Mouse (Mus musculus): ENCODE measurements around the gene Sidt1. TPM values are rescaled to one million over a fixed set of nuclear protein-coding genes. Genes with fewer than 3 reads are reported as not detected.

The Sidt1 gene
- total and polyA plus RNA-seq, 2 experiments from 2014 or later, result 18.6 to 30.4 TPM

DNA sequence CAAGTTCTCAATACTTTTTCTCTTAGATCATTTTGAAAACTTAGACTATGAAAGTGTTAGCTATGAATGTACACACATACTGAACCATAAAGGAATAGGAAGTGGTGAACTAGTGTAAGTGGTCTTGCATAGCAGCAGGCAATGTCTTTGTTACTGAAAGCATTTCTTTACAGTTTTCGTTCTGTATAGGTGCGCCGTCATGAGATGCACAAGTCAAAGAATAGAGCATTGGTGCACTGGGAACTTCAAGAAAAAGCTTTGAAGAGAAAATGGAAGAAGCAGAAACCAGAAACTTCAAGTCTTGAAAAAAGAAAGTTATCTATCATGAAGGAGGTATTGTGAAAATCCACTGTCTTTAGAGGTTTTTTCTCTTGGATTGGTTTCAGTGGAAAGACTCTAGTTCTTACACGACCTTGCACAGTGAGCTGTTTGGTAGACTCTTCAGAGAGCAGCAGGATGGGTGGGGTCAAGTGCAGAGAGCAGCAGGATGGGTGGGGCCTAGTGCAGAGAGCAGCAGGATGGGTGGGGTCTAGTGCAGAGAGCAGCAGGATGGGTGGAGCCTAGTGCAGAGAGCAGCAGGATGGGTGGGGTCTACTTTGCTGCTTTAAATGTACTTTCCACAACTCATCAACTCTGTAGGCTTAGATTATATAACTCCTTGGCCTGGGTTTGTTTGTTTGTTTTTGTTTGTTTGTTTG lies 24.7 kb upstream of the Sidt1 start:
- 78% methylated on average over 4 of the region's 4 CpGs for WGBS
- no peak for TF ChIP-seq CTCF (IDR thresholded peaks at IDR 0.05)

GRCm38 (mm10) chr16:44356291-44356690 lies 23.3 kb upstream of the Sidt1 start:
- H3K36me3 ChIP-seq (ENCODE audit: insufficient read depth, low read length), result 0 out of 2 replicates have a peak, but pooled peaks cover 3% of the 10 kb centered on the region
- no peaks in the 10 kb centered on the region for H3K9me3 ChIP-seq (ENCODE audit: low read length)
- H3K4me1 ChIP-seq (ENCODE audit: insufficient read depth, low read length), result no peaks in the 10 kb centered on the region
- no peak overlapping the region for H3K4me2 ChIP-seq (ENCODE audit: low read depth, low read length, poor library complexity, severe bottlenecking)
- H3K9ac ChIP-seq (replicated peaks; ENCODE audit: low read length, poor library complexity, severe bottlenecking), result no peak overlapping the region
- 75% methylated on average over 7 of the region's 7 CpGs for WGBS
- no peak for TF ChIP-seq CTCF (IDR thresholded peaks at IDR 0.05)
- no peak overlapping the region for H3K4me3 ChIP-seq (ENCODE audit: low read depth, low read length)
- no peak for DNase-seq (ENCODE audit: low spot score)
- no peak for ATAC-seq (ENCODE audit: low FRiP score)
- no peaks in the 10 kb centered on the region for H3K27me3 ChIP-seq (ENCODE audit: insufficient read depth, low read length)
- no peak overlapping the region for H3K27ac ChIP-seq (ENCODE audit: low read depth, low read length)

More for the DNA sequence above, 24.7 kb upstream of the Sidt1 start:
- H3K36me3 ChIP-seq (ENCODE audit: insufficient read depth, low read length), result 0 out of 2 replicates have a peak, but pooled peaks cover 3% of the 10 kb centered on the region
- H3K4me3 ChIP-seq (ENCODE audit: low read depth, low read length), result no peak overlapping the region
- no peak overlapping the region for H3K9ac ChIP-seq (replicated peaks; ENCODE audit: low read length, poor library complexity, severe bottlenecking)
- no peak overlapping the region for H3K27ac ChIP-seq (ENCODE audit: low read depth, low read length)
- DNase-seq (ENCODE audit: low spot score) (no peak), ATAC-seq (ENCODE audit: low FRiP score) (no peak)
- H3K27me3 ChIP-seq (ENCODE audit: insufficient read depth, low read length), result no peaks in the 10 kb centered on the region
- H3K4me1 ChIP-seq (ENCODE audit: insufficient read depth, low read length), result no peaks in the 10 kb centered on the region
- no peak overlapping the region for H3K4me2 ChIP-seq (ENCODE audit: low read depth, low read length, poor library complexity, severe bottlenecking)
- no peaks in the 10 kb centered on the region for H3K9me3 ChIP-seq (ENCODE audit: low read length)

DNA sequence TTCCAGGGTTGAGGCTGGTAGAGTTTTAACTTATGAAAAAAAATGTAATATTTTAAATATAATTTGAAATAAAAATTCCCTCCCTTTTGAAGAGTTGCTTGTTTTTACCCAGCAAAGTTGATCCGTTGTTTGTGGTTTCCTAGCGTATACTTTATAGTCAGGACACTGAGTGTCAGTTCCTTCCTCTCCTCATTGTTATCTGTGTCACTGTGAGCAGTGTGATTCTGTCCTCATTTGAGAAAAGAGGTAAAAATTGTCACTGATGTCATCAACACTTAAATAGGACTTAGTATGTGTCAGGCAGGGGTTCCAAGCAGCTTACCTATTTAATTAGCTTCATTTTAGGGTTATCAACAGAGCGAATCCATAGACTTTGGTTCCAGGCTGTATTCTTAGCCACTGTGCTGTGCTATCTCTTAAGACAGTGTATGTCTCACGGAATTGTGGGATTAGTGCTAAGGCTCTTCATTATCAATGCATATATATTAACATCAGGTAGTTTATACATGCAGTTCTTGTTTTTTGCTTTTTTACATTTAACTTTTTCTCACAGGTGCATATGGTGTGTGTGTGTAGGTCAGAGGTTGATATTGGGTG lies 16.9 kb upstream of the Sidt1 start:
- Histone ChIP-seq H3K9me3 (ENCODE audit: low read length) (no peaks in the 10 kb centered on the region), H3K27ac (ENCODE audit: low read depth, low read length) (no peak overlapping the region), H3K4me3 (ENCODE audit: low read depth, low read length) (no peak overlapping the region), H3K4me2 (ENCODE audit: low read depth, low read length, poor library complexity, severe bottlenecking) (no peak overlapping the region), H3K9ac (replicated peaks; ENCODE audit: low read length, poor library complexity, severe bottlenecking) (no peak overlapping the region), H3K4me1 (ENCODE audit: insufficient read depth, low read length) (no peaks in the 10 kb centered on the region), H3K27me3 (ENCODE audit: insufficient read depth, low read length) (no peaks in the 10 kb centered on the region), H3K36me3 (ENCODE audit: insufficient read depth, low read length) (no peaks in the 10 kb centered on the region)
- DNase-seq (ENCODE audit: low spot score), result no peak
- 84% methylated on average over 4 of the region's 4 CpGs for WGBS
- TF ChIP-seq CTCF (IDR thresholded peaks at IDR 0.05), result no peak
- no peak for ATAC-seq (ENCODE audit: low FRiP score)

DNA sequence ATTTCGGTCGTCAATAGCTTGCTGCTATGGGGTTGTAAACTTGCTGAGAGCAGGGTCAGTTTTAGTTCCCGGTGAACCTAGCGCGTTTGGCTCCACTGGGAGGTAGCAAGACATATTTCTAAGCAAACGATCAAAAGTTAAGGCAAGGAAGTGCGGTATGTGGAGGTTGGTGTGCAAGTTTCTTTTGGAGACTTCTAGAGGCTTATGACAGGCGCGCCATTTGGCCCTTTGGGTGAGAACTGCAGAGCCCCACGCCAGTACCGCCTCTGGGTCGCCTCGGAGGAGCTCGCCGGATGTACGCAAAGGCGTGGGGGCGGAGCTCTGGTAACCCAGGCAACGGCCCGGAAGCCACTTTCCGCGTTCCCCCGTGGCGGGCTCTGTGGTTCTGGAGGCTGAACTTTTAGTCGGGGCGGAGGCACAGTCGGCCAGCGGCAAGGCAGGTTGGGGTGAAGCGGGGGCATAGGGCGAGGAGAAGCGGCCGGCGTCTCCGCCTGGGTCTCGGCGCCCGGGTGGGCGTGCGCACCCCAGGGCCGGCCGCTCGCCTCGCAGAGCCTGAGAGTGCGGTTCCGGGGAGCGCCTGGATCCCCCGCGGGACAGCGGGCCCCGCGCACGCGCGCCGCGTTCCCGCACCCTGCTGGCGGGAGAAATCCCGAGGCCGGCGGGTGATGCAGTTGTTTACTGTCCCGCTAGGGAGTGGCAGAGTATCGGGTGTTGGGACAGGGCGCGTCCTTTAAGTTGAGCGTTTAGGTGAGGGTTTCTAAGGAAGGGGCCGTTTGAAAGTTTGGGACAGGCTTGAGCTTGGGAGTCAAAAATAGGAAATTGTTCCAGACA lies 14.3 kb upstream of the Sidt1 start, which contains the start of gene Spice1:
TSS of gene Spice1 (plus strand) at position 51 of the 831 bp plus-strand sequence.
- peak; percentile 68 for TF ChIP-seq CTCF (IDR thresholded peaks at IDR 0.05)
- peak; percentile 92 for DNase-seq (ENCODE audit: low spot score)
- peak within 1 kb of the TSS; percentile 68 for H3K27ac ChIP-seq (ENCODE audit: low read depth, low read length)
- no peaks in the 10 kb centered on the region for H3K9me3 ChIP-seq (ENCODE audit: low read length)
- H3K4me2 ChIP-seq (ENCODE audit: low read depth, low read length, poor library complexity, severe bottlenecking), result peak within 1 kb of the TSS; percentile 73
- H3K9ac ChIP-seq (replicated peaks; ENCODE audit: low read length, poor library complexity, severe bottlenecking), result peak within 1 kb of the TSS; percentile 54
- H3K4me1 ChIP-seq (ENCODE audit: insufficient read depth, low read length), result no peaks in the 10 kb centered on the region
- H3K27me3 ChIP-seq (ENCODE audit: insufficient read depth, low read length), result no peaks in the 10 kb centered on the region
- H3K36me3 ChIP-seq (ENCODE audit: insufficient read depth, low read length), result no peaks in the 10 kb centered on the region
- H3K4me3 ChIP-seq (ENCODE audit: low read depth, low read length), result peak within 1 kb of the TSS; percentile 83
- ATAC-seq (ENCODE audit: low FRiP score), result peak; percentile 98
- under 1% methylated on average over 50 of the region's 67 CpGs for WGBS

- Histone ChIP-seq H3K9ac (replicated peaks; ENCODE audit: low read length, poor library complexity, severe bottlenecking) (no peak overlapping the region), H3K4me1 (ENCODE audit: insufficient read depth, low read length) (no peaks in the 10 kb centered on the region), H3K9me3 (ENCODE audit: low read length) (no peaks in the 10 kb centered on the region), H3K4me2 (ENCODE audit: low read depth, low read length, poor library complexity, severe bottlenecking) (no peak overlapping the region), H3K27ac (ENCODE audit: low read depth, low read length) (no peak overlapping the region), H3K4me3 (ENCODE audit: low read depth, low read length) (no peak overlapping the region), H3K36me3 (ENCODE audit: insufficient read depth, low read length) (no peaks in the 10 kb centered on the region), H3K27me3 (ENCODE audit: insufficient read depth, low read length) (0 out of 2 replicates have a peak, but pooled peaks cover 3% of the 10 kb centered on the region)
- TF ChIP-seq CTCF (IDR thresholded peaks at IDR 0.05), result no peak
- no peak for ATAC-seq (ENCODE audit: low FRiP score)
- DNase-seq (ENCODE audit: low spot score), result no peak
These were observed 4.5 kb upstream of the Sidt1 start for GRCm38 (mm10) chr16:44337541-44337940.
